Mouse (Mus musculus): ENCODE measurements at regions not wholly inside any gene's neighbourhood (a gene's known extent, or its start where the extent isn't known, plus 50 kb on each side); places are given as distances from the start of the nearest gene placed in this dataset.

GRCm38 (mm10) chr17:64199241-64199933 lies 132.3 kb downstream of the Pja2 start:
- H3K9ac ChIP-seq (replicated peaks), result no peak overlapping the region
- no peak for ATAC-seq (ENCODE audit: low FRiP score, low read depth)
- WGBS, result 93% methylated on average over 10 of the region's 10 CpGs
- no peak overlapping the region for H3K27ac ChIP-seq (replicated peaks)
- H3K4me3 ChIP-seq, result no peak overlapping the region
- H3K9me3 ChIP-seq, result no peaks in the 10 kb centered on the region
- no peaks in the 10 kb centered on the region for H3K36me3 ChIP-seq
- no peaks in the 10 kb centered on the region for H3K27me3 ChIP-seq
- H3K4me1 ChIP-seq, result no peaks in the 10 kb centered on the region
- H3K4me2 ChIP-seq (replicated peaks), result no peak overlapping the region

GRCm38 (mm10) chr17:64196437-64196836 lies 135.3 kb downstream of the Pja2 start:
- 82% methylated on average over 10 of the region's 10 CpGs for WGBS
- peak; percentile 28 for ATAC-seq (ENCODE audit: low FRiP score, low read depth)
- no peak overlapping the region for H3K27ac ChIP-seq (replicated peaks)

GRCm38 (mm10) chr17:64193055-64193454 lies 138.7 kb downstream of the Pja2 start:
- H3K9me3 ChIP-seq, result no peaks in the 10 kb centered on the region
- H3K36me3 ChIP-seq, result no peaks in the 10 kb centered on the region
- 93% methylated on average over 6 of the region's 6 CpGs for WGBS
- ATAC-seq (ENCODE audit: low FRiP score, low read depth), result no peak
- no peak overlapping the region for H3K27ac ChIP-seq (replicated peaks)
- H3K27me3 ChIP-seq, result no peaks in the 10 kb centered on the region
- no peaks in the 10 kb centered on the region for H3K4me1 ChIP-seq
- no peak overlapping the region for H3K4me3 ChIP-seq
- no peak overlapping the region for H3K9ac ChIP-seq (replicated peaks)
- H3K4me2 ChIP-seq (replicated peaks), result no peak overlapping the region

More at GRCm38 (mm10) chr17:64196437-64196836, 135.3 kb downstream of the Pja2 start:
- H3K9ac ChIP-seq (replicated peaks), result no peak overlapping the region
- H3K4me1 ChIP-seq, result no peaks in the 10 kb centered on the region
- H3K9me3 ChIP-seq, result no peaks in the 10 kb centered on the region
- no peaks in the 10 kb centered on the region for H3K36me3 ChIP-seq
- no peak overlapping the region for H3K4me2 ChIP-seq (replicated peaks)
- H3K27me3 ChIP-seq, result no peaks in the 10 kb centered on the region
- H3K4me3 ChIP-seq, result no peak overlapping the region
